Mouse (Mus musculus) hindbrain, embryonic 10.5 days (tissue): ENCODE data around the gene Slc9b2. TPM values are rescaled to one million over a fixed set of nuclear protein-coding genes. Genes with fewer than 3 reads are reported as not detected.

ENCODE experiments used
- DNase-seq: peaks from one replicate; pipeline ENCODE4 v3.0.0-alpha.2; 2017; ENCODE audit warnings: low spot score
- H3K27ac ChIP-seq: fragments of 300-500 bp; sonication (generic); 2 replicates; pipeline ENCODE4 v1.5.1; 2016; ENCODE audit warnings: mild to moderate bottlenecking, moderate library complexity
- H3K27me3 ChIP-seq: fragments of 300-500 bp; sonication (generic); 2 replicates; pipeline ENCODE4 v1.6.1; 2016; ENCODE audit warnings: mild to moderate bottlenecking; ENCODE audit not compliant: poor library complexity, insufficient read depth, severe bottlenecking
- H3K36me3 ChIP-seq: fragments of 300-500 bp; sonication (generic); 2 replicates; pipeline ENCODE4 v1.6.1; 2016; ENCODE audit warnings: mild to moderate bottlenecking, moderate library complexity
- H3K4me1 ChIP-seq: fragments of 300-500 bp; sonication (generic); replicated peaks from 2 replicates; pipeline ENCODE4 v1.6.1; 2016; ENCODE audit warnings: mild to moderate bottlenecking
- H3K4me3 ChIP-seq: fragments of 300-500 bp; sonication (generic); 2 replicates; pipeline ENCODE4 v1.5.1; 2016; ENCODE audit warnings: mild to moderate bottlenecking, moderate library complexity
- H3K9me3 ChIP-seq: fragments of 300-500 bp; sonication (generic); 2 replicates; pipeline ENCODE4 v1.6.1; 2016; ENCODE audit warnings: mild to moderate bottlenecking, moderate library complexity
- WGBS: fragments of 180-500 bp; shearing (Covaris S2); methylation state at CpG from one replicate; pipeline ENCODE4 v1.1.7; 2016; 5-methylcytosine and 5-hydroxymethylcytosine counted together
- polyA plus RNA-seq: library from polyadenylated mRNA; unstranded; fragments of >200 nt; fragmentation: Nextera tagmentation; extraction: Ambion mirVana; gene quantifications from 2 replicates; pipeline ENCODE4 v1.2.1, GENCODE M21; 2016

Gene Slc9b2
- polyA plus RNA-seq, 1 experiment from 2014 or later = 1.9 TPM

- Histone ChIP-seq H3K9me3 (0 out of 2 replicates have a peak, but pooled peaks cover 7% of the 10 kb centered on the region), H3K4me3 (no peak overlapping the region), H3K27me3 (no peaks in the 10 kb centered on the region), H3K4me1 (peaks cover 7% of the 10 kb centered on the region), H3K27ac (no peak overlapping the region), H3K36me3 (no peaks in the 10 kb centered on the region)
- DNase-seq = no peak
- 91% methylated on average over 9 of the region's 9 CpGs for WGBS
Measured at GRCm38 (mm10) chr3:135315720-135316425, 8.4 kb downstream of the Slc9b2 start.

- no peak for DNase-seq
- no peak overlapping the region for H3K27ac ChIP-seq
- 0 out of 2 replicates have a peak, but pooled peaks cover 7% of the 10 kb centered on the region for H3K9me3 ChIP-seq
- H3K4me3 ChIP-seq = no peak overlapping the region
- peaks cover 7% of the 10 kb centered on the region for H3K4me1 ChIP-seq
- no peaks in the 10 kb centered on the region for H3K36me3 ChIP-seq
- 89% methylated on average over 11 of the region's 11 CpGs for WGBS
- no peaks in the 10 kb centered on the region for H3K27me3 ChIP-seq
Measured at GRCm38 (mm10) chr3:135318331-135318730, 10.8 kb downstream of the Slc9b2 start.

GRCm38 (mm10) chr3:135324354-135324753 lies 16.9 kb downstream of the Slc9b2 start:
- DNase-seq = no peak
- no peaks in the 10 kb centered on the region for H3K27me3 ChIP-seq
- WGBS = 47% methylated on average over 6 of the region's 6 CpGs
- no peaks in the 10 kb centered on the region for H3K9me3 ChIP-seq
- no peak overlapping the region for H3K4me3 ChIP-seq
- H3K27ac ChIP-seq = no peak overlapping the region
- peaks cover 6% of the 10 kb centered on the region for H3K4me1 ChIP-seq
- H3K36me3 ChIP-seq = no peaks in the 10 kb centered on the region

- Histone ChIP-seq H3K36me3 (no peaks in the 10 kb centered on the region), H3K4me3 (no peak overlapping the region), H3K9me3 (no peaks in the 10 kb centered on the region), H3K27ac (no peak overlapping the region), H3K27me3 (no peaks in the 10 kb centered on the region), H3K4me1 (peaks cover 6% of the 10 kb centered on the region)
- no peak for DNase-seq
- 76% methylated on average over 6 of the region's 6 CpGs for WGBS
Measured at GRCm38 (mm10) chr3:135327176-135327575, 19.7 kb downstream of the Slc9b2 start.

DNA sequence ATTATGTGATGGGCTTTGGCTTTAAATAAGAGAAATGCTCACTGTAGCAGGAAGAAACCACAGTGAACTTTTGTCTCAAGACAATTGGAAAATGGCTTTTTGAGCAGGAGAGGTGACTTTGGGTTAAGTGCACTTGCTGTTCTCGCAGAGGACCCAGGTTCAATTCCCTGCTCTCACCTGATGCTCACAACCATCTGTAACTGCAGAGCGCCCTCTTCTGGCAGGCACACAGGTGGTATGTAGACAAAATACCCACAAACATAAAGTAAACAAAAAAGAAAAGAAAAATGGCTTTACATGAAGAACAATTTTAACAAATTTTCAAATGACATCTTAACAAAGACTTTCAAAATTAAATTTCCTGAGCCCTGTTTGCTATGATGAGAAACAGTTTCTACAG lies 20.1 kb downstream of the Slc9b2 start:
- no peak for DNase-seq
- 59% methylated on average over 2 of the region's 2 CpGs for WGBS
- no peak overlapping the region for H3K27ac ChIP-seq
- no peaks in the 10 kb centered on the region for H3K9me3 ChIP-seq
- no peaks in the 10 kb centered on the region for H3K27me3 ChIP-seq
- no peaks in the 10 kb centered on the region for H3K36me3 ChIP-seq
- no peak overlapping the region for H3K4me3 ChIP-seq
- peaks cover 8% of the 10 kb centered on the region for H3K4me1 ChIP-seq

- peak; percentile 66 for DNase-seq
- 34% methylated on average over 3 of the region's 3 CpGs for WGBS
- Histone ChIP-seq H3K9me3 (no peaks in the 10 kb centered on the region), H3K4me1 (peaks cover 8% of the 10 kb centered on the region), H3K4me3 (no peak overlapping the region), H3K27ac (no peak overlapping the region), H3K27me3 (no peaks in the 10 kb centered on the region), H3K36me3 (no peaks in the 10 kb centered on the region)
Measured at GRCm38 (mm10) chr3:135328560-135328959, 21.1 kb downstream of the Slc9b2 start.

- H3K27me3 ChIP-seq = no peaks in the 10 kb centered on the region
- no peaks in the 10 kb centered on the region for H3K9me3 ChIP-seq
- no peak overlapping the region for H3K4me3 ChIP-seq
- no peak overlapping the region for H3K27ac ChIP-seq
- H3K36me3 ChIP-seq = no peaks in the 10 kb centered on the region
- DNase-seq = no peak
- 0 out of 2 replicates have a peak, but pooled peaks cover 2% of the 10 kb centered on the region for H3K4me1 ChIP-seq
Measured at GRCm38 (mm10) chr3:135332691-135333090, 25.2 kb downstream of the Slc9b2 start.

- Histone ChIP-seq H3K4me1 (0 out of 2 replicates have a peak, but pooled peaks cover 2% of the 10 kb centered on the region), H3K4me3 (no peak overlapping the region), H3K9me3 (no peaks in the 10 kb centered on the region), H3K36me3 (no peaks in the 10 kb centered on the region), H3K27ac (no peak overlapping the region; the same call in 1 of the 2 replicates), H3K27me3 (no peaks in the 10 kb centered on the region)
- no peak for DNase-seq
- 38% methylated on average over 4 of the region's 4 CpGs for WGBS
Measured at GRCm38 (mm10) chr3:135333763-135334162, 26.3 kb downstream of the Slc9b2 start.

- no peaks in the 10 kb centered on the region for H3K4me1 ChIP-seq
- no peak within 1 kb of the TSS for H3K4me3 ChIP-seq
- H3K9me3 ChIP-seq = no peaks in the 10 kb centered on the region
- H3K36me3 ChIP-seq = no peaks in the 10 kb centered on the region
- no peak within 1 kb of the TSS for H3K27ac ChIP-seq
- no peak for DNase-seq
- H3K27me3 ChIP-seq = no peaks in the 10 kb centered on the region
- 84% methylated on average over 14 of the region's 14 CpGs for WGBS
Measured at GRCm38 (mm10) chr3:135347739-135348264, 40.3 kb downstream of the Slc9b2 start, which contains the start of gene Slc9b1. TSS of gene Slc9b1 (plus strand) at chr3:135348029.

DNA sequence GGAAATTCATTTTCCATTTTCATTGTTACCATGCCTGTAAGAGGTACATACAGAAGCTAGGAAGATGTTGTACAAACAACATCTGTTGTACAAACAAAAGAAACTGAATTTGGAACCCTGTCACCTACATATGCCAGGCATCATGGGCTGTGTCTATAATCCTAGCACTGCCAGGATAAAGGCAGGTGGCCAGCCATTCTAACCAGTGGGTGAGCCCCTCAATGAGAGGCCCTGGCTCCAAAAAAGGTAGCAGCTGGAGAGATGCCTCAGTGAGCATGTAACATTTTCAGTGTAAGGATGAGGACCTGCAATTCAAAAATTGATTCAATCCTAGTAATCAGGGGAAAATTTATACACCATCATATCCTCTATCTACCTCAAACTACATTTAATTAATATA lies 41.5 kb downstream of the Slc9b2 start:
- H3K27me3 ChIP-seq = no peaks in the 10 kb centered on the region
- no peak overlapping the region for H3K4me3 ChIP-seq
- DNase-seq = no peak
- no peaks in the 10 kb centered on the region for H3K9me3 ChIP-seq
- H3K27ac ChIP-seq = no peak overlapping the region
- H3K36me3 ChIP-seq = no peaks in the 10 kb centered on the region
- H3K4me1 ChIP-seq = no peaks in the 10 kb centered on the region

DNA sequence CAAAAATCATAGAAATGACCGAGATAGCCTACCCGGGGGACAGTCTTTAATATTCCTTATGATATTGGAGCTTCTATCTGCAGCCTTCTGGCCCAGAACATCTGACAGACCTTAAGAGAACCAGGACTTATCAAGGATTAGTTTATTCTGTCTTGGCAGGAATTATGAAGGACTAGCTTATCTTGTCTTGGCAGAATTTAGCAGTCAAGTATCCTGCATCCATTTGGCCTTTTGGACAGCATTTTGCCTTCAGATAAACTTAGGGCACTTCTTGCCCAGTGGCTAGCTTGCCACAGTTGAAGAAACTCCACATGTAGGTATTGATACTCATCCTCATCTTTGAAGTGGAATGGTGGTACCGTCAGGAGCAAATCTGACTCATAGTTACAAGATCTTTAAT lies 44.4 kb downstream of the Slc9b2 start:
- no peaks in the 10 kb centered on the region for H3K27me3 ChIP-seq
- no peak for DNase-seq
- 95% methylated on average over 3 of the region's 3 CpGs for WGBS
- no peaks in the 10 kb centered on the region for H3K9me3 ChIP-seq
- no peaks in the 10 kb centered on the region for H3K36me3 ChIP-seq
- no peak overlapping the region for H3K4me3 ChIP-seq
- H3K4me1 ChIP-seq = no peaks in the 10 kb centered on the region
- H3K27ac ChIP-seq = no peak overlapping the region

- Histone ChIP-seq H3K27ac (no peak overlapping the region), H3K36me3 (no peaks in the 10 kb centered on the region), H3K4me1 (no peaks in the 10 kb centered on the region), H3K27me3 (no peaks in the 10 kb centered on the region), H3K9me3 (no peaks in the 10 kb centered on the region), H3K4me3 (no peak overlapping the region)
- 88% methylated on average over 4 of the region's 4 CpGs for WGBS
- no peak for DNase-seq
Measured at GRCm38 (mm10) chr3:135357394-135357793, 49.9 kb downstream of the Slc9b2 start.

DNA sequence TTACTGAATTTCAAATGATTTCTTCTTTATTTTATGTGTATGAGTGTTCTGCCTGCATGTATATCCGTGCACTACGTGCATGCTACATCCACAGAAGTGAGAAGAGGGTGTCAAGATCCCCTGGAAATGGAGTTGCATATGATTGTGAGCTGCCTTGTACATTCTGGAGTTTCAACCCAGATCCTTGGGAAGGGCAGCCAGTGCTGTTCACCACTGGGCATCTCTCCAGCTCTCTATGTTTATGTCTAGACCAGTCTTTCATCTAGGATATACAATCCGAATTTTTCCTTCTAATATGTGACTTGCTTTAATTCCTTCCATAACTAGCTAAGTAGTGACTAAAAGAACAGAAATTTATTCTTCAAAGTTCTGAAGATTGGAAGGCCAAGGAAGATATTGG lies 68.3 kb downstream of the Slc9b2 start:
- H3K4me3 ChIP-seq = no peak overlapping the region
- no peak for DNase-seq
- H3K4me1 ChIP-seq = no peaks in the 10 kb centered on the region
- no peak overlapping the region for H3K27ac ChIP-seq
- no peaks in the 10 kb centered on the region for H3K9me3 ChIP-seq
- WGBS = 76% methylated on average over 3 of the region's 3 CpGs
- no peaks in the 10 kb centered on the region for H3K27me3 ChIP-seq
- H3K36me3 ChIP-seq = no peaks in the 10 kb centered on the region
